Mouse (Mus musculus) hindbrain, embryonic 15.5 days (tissue): Measurements from ENCODE around the gene Srsf1. TPM values are rescaled to one million over a fixed set of nuclear protein-coding genes. Genes with fewer than 3 reads are reported as not detected.

Experiments
- ATAC-seq: fragments of 200-750 bp; cut with Nextera tagmentation; 2 replicates; pipeline ENCODE4 v1.8.0; 2017; ENCODE audit warnings: low read depth, moderate number of reproducible peaks, moderate TSS enrichment; ENCODE audit not compliant: low FRiP score
- H3K27ac ChIP-seq: fragments of 300-500 bp; sonication (generic); replicated peaks from 2 replicates; pipeline ENCODE4 v1.5.1; 2015; ENCODE audit warnings: mild to moderate bottlenecking, inconsistent platforms
- H3K27me3 ChIP-seq: fragments of 300-500 bp; sonication (generic); 2 replicates; pipeline ENCODE4 v1.6.1; 2015; ENCODE audit warnings: control low read depth, inconsistent platforms
- H3K36me3 ChIP-seq: fragments of 300-500 bp; sonication (generic); 2 replicates; pipeline ENCODE4 v1.6.1; 2015; ENCODE audit warnings: control low read depth, inconsistent platforms
- H3K4me1 ChIP-seq: fragments of 300-500 bp; sonication (generic); replicated peaks from 2 replicates; pipeline ENCODE4 v1.6.1; 2015; ENCODE audit warnings: control low read depth, inconsistent platforms
- H3K4me2 ChIP-seq: fragments of 300-500 bp; sonication (generic); 2 replicates; pipeline ENCODE4 v1.6.1; 2015; ENCODE audit warnings: moderate library complexity, mild to moderate bottlenecking, inconsistent platforms
- H3K4me3 ChIP-seq: fragments of 300-500 bp; sonication (generic); 2 replicates; pipeline ENCODE4 v1.5.1; 2015; ENCODE audit warnings: mild to moderate bottlenecking, inconsistent platforms
- H3K9ac ChIP-seq: fragments of 300-500 bp; sonication (generic); 2 replicates; pipeline ENCODE4 v1.6.1; 2015; ENCODE audit warnings: inconsistent platforms
- H3K9me3 ChIP-seq: fragments of 300-500 bp; sonication (generic); 2 replicates; pipeline ENCODE4 v1.6.1; 2016; ENCODE audit warnings: control low read depth, inconsistent platforms
- WGBS: fragments of 180-500 bp; shearing (Covaris S2); methylation state at CpG from one replicate; pipeline ENCODE4 v1.1.7; 2015; 5-methylcytosine and 5-hydroxymethylcytosine counted together
- polyA plus RNA-seq: library from polyadenylated mRNA; unstranded; fragments of >200 nt; fragmentation: Nextera tagmentation; extraction: Ambion mirVana; gene quantifications from 2 replicates; pipeline ENCODE4 v1.2.1, GENCODE M21; 2015

The Srsf1 gene
- 215 and 220 TPM in 2 replicates for polyA plus RNA-seq

DNA sequence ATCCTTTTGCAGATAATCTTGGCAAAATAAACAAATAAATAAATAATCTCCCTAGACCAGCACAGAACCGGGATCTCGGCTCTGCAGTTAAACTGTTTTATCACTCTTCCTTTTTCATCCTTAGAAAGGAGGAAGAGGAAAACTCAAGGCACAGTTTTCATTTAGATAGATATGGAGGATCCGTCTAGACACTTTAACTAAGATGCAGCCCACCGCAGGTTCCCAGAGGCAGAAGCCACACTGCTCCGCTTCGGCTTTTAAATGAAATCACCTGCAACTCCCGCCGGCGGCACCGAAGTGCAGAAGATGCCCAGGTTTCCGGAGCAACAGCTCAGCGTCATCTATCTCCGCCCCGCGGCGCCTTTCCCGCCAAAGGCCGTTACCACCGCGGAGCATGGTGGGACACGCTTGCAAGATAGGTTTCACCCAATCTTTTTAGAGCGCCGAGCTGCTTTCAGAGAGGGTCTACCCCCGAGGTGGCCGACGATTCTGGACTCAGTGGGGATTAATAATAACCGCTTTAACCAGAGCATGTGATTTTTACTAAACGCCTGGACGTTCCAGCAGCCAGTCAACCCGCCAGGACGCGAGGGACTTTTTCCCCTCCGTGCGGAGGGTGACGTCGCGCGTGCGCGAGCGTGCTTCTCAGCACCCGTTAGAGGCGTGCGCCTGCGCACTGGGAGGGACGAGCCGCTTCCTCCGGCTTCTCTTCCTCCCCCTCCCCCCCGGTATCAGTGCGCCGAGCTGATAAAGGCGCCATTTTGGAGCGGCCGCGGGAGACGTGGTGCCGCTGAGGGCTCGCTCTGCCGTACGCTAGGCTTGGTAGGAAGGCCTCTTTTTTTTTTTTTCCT lies at the start of gene Srsf1:
Gene Srsf1, plus strand, starts transcription at position 430 of the 851 bp plus-strand sequence.
- Histone ChIP-seq H3K4me2 (peak within 1 kb of the TSS; percentile 69), H3K27ac (peak within 1 kb of the TSS; percentile 100), H3K4me3 (peak within 1 kb of the TSS; percentile 97), H3K4me1 (peaks cover 41% of the 10 kb centered on the region), H3K9ac (peak within 1 kb of the TSS; percentile 99), H3K36me3 (peaks cover 16% of the 10 kb centered on the region), H3K9me3 (no peaks in the 10 kb centered on the region), H3K27me3 (no peaks in the 10 kb centered on the region)
- under 1% methylated on average over 60 of the region's 60 CpGs for WGBS
- peak; percentile 91 for ATAC-seq

DNA sequence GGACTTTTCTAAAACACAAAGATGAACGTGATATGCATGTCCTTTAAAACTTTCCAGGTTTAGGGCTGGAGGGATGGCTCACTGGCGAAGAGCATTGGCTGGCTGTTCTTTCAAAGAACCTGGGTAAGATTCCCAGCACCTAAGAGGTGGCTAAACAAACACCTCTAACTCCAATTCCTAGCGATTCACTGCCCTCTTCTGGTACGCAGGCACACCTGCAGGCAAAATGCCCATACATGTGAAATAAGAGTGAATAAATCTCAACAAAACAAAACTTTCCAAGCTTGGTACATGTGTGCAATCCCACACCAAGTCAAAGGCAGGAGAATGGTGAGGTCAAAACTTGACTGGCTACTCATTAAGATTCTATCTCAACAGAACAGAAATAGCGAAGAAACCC lies 47.4 kb upstream of the Srsf1 start:
- no peak overlapping the region for H3K4me2 ChIP-seq
- H3K27ac ChIP-seq: no peak overlapping the region
- no peak overlapping the region for H3K4me3 ChIP-seq
- no peaks in the 10 kb centered on the region for H3K27me3 ChIP-seq
- no peak for ATAC-seq
- H3K36me3 ChIP-seq: peaks cover 5% of the 10 kb centered on the region; the same call in 1 of the 2 replicates
- WGBS: 92% methylated on average over 5 of the region's 5 CpGs
- H3K4me1 ChIP-seq: no peaks in the 10 kb centered on the region
- no peaks in the 10 kb centered on the region for H3K9me3 ChIP-seq
- no peak overlapping the region for H3K9ac ChIP-seq

DNA sequence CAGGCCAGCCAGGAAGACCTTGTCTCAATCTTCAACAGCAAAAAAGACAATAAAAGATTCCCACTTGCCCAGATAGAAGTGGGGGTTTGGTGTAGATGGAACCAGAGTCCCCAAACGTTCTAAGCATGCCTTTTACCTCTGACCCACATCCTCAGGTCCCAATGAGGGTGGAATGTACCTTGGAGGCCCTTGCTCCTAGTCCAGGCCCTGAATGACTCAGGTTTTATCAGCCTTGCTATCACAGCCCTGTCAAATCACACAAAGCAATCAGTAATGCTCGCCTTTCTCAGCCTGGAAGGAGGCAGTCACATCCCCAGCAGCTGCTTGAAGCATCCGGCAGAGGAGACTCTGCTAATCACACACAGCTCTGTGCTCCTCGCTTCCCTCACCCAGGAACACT lies 44.4 kb upstream of the Srsf1 start:
- H3K27ac ChIP-seq: no peak overlapping the region
- H3K4me1 ChIP-seq: no peaks in the 10 kb centered on the region
- H3K9ac ChIP-seq: no peak overlapping the region
- 78% methylated on average over 4 of the region's 4 CpGs for WGBS
- no peaks in the 10 kb centered on the region for H3K9me3 ChIP-seq
- no peak overlapping the region for H3K4me3 ChIP-seq
- ATAC-seq: no peak
- H3K36me3 ChIP-seq: peaks cover 5% of the 10 kb centered on the region; the same call in 1 of the 2 replicates
- H3K4me2 ChIP-seq: no peak overlapping the region
- H3K27me3 ChIP-seq: no peaks in the 10 kb centered on the region

DNA sequence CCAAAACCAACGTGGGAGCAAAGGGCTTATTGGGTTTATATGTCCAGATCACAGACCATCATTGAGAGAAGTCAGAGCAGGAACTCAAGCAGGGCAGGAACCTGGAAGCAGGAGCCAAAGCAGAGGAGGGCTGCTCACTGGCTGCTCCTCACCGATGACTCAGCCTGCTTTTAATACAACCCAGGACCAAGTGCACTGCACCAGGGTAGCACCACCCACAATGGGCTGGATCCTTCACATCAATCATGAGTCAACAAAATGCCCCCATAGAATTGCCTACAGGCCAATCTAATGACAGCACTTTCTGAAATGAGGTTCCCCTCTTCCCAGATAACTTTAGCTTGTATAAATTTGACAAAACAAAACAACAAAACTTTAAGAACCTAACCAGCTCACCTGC lies 43.0 kb upstream of the Srsf1 start:
- Histone ChIP-seq H3K4me2 (no peak overlapping the region), H3K27me3 (no peaks in the 10 kb centered on the region)
- WGBS: 67% methylated on average over 2 of the region's 2 CpGs

DNA sequence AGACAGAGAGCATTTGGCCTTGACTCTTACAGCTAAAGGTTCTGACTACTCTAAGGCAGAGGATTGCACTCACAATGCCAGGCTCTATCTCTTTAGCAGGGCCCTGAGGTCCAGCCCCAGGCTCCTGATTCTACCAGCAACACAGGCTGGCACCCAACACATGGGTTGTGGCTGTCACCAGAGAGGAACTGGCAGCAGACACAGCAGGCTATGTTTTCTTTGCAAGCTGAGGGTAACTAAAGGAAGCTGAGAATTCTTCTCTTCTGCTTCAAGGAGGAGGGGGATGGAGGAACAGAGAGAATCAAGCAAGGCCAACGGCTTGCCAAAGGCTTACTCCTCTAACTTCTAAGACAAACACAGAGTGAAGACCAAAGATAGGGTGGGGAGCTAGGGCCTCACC lies 38.5 kb upstream of the Srsf1 start:
- ATAC-seq: no peak
- WGBS: 61% methylated on average over 1 of the region's 1 CpGs

More for the DNA sequence above, 43.0 kb upstream of the Srsf1 start:
- peaks cover 5% of the 10 kb centered on the region; the same call in 1 of the 2 replicates for H3K36me3 ChIP-seq
- H3K4me1 ChIP-seq: no peaks in the 10 kb centered on the region; the same call in 1 of the 2 replicates
- H3K9me3 ChIP-seq: no peaks in the 10 kb centered on the region
- no peak for ATAC-seq
- no peak overlapping the region for H3K27ac ChIP-seq
- no peak overlapping the region for H3K4me3 ChIP-seq
- H3K9ac ChIP-seq: no peak overlapping the region

DNA sequence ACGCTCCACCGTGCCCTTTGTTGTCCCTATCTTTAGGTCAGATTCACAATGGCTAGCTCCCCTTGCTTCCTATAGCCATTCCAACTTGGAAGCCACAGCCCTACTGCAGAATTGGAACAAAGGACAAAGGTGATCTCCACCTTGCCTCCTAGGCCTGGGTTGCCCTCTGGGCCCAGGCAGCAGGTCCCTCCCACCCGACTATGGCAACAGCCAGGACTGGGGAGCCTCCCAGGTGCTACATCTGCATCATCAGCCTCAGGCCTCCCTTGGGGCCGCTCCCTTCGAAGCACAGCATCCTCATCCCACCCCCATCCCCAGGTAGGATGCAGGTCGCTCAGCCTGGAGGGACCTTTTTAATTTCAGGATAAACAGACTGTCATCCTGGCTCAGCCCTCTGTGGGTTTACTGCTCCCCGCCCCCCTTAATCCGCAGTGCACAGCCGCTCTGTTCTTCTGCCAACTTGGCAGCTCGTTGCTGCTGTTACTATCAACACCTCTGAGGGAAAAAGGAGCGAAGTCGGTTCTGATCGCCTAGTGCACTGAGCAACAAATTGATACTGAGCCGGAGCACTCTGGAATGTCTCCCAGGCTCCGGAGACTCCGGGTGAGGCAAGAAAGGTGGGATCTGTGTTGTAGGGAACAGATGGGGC lies 37.5 kb upstream of the Srsf1 start:
- peaks cover 11% of the 10 kb centered on the region for H3K4me1 ChIP-seq
- H3K27ac ChIP-seq: peak overlapping the region; percentile 71
- WGBS: 23% methylated on average over 16 of the region's 16 CpGs
- H3K27me3 ChIP-seq: no peaks in the 10 kb centered on the region
- peak; percentile 78; the same call in 1 of the 2 replicates for ATAC-seq
- no peaks in the 10 kb centered on the region for H3K9me3 ChIP-seq
- no peaks in the 10 kb centered on the region for H3K36me3 ChIP-seq
- H3K4me3 ChIP-seq: peak overlapping the region; percentile 7; the same call in 1 of the 2 replicates
- peak overlapping the region; percentile 8; the same call in 1 of the 2 replicates for H3K9ac ChIP-seq
- H3K4me2 ChIP-seq: peak overlapping the region; percentile 45

More for the DNA sequence above, 38.5 kb upstream of the Srsf1 start:
- H3K9me3 ChIP-seq: no peaks in the 10 kb centered on the region
- H3K27ac ChIP-seq: no peak overlapping the region
- no peak overlapping the region for H3K4me3 ChIP-seq
- H3K9ac ChIP-seq: no peak overlapping the region
- H3K36me3 ChIP-seq: no peaks in the 10 kb centered on the region
- peaks cover 11% of the 10 kb centered on the region for H3K4me1 ChIP-seq
- H3K27me3 ChIP-seq: no peaks in the 10 kb centered on the region
- no peak overlapping the region for H3K4me2 ChIP-seq

DNA sequence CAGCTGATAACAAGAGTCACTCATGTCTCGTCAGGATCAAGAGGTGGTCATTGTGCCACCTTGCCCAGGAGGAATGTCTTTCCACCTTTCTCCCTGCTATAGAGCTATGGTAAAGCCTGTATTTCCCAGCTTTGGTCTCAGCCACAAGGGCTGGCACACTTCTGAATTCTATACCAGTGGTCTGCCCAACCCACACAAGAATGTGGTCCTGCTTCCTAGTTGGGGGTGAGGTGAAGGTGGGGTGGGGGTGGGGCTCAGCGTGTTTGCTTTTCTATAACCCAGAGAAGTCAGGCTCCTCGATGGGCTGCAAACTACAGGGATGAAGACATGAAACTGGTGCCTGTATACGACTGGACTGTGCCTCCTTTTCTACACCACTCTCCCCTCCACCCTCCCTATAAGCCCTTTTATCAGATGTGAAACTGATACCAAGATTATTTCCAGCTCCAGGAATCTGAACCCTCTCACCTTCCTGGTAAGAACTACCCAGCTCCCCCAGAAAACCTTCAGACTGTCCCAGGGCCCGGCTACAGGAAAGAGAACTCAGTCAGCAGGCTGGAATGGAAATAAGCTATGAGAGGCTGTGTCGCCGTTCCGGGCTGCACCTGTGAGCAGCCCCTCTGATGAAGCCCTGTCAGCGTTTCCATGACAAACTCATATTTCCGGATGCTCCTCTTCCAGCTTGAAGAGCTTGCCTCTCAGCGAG lies 35.8 kb upstream of the Srsf1 start:
- Histone ChIP-seq H3K4me2 (no peak overlapping the region), H3K36me3 (no peaks in the 10 kb centered on the region), H3K4me1 (peaks cover 11% of the 10 kb centered on the region), H3K27ac (no peak overlapping the region), H3K9ac (no peak overlapping the region), H3K4me3 (no peak overlapping the region), H3K27me3 (no peaks in the 10 kb centered on the region), H3K9me3 (no peaks in the 10 kb centered on the region)
- no peak for ATAC-seq
- WGBS: 78% methylated on average over 11 of the region's 11 CpGs

DNA sequence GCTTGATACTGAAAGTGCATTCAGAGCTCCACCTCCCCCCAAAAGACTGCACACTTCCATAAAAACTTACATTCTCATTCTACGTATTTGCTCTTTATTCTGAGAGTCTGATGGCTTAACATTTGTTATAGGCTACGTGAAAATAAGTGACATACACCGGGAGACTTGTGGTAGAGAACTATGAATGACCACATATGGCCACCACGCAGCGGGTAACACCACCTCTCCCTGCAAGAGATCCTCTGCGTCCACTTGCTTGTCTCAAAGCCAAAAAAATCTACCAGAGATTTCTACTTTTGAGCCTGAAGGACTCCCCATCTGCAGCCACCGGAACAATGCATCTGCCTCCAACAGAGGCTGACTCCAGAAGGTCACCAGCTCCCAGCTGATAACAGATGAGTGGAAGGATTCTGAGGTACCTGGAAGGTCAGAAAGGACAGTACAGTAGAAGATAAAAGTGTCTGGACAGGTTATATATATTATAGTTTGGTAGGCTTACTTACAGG lies 35.2 kb upstream of the Srsf1 start:
- no peak overlapping the region for H3K4me3 ChIP-seq
- H3K27me3 ChIP-seq: no peaks in the 10 kb centered on the region
- 88% methylated on average over 7 of the region's 7 CpGs for WGBS
- H3K36me3 ChIP-seq: no peaks in the 10 kb centered on the region
- H3K27ac ChIP-seq: no peak overlapping the region
- H3K9ac ChIP-seq: no peak overlapping the region
- H3K4me2 ChIP-seq: no peak overlapping the region
- H3K4me1 ChIP-seq: peaks cover 11% of the 10 kb centered on the region
- no peaks in the 10 kb centered on the region for H3K9me3 ChIP-seq
- no peak for ATAC-seq

DNA sequence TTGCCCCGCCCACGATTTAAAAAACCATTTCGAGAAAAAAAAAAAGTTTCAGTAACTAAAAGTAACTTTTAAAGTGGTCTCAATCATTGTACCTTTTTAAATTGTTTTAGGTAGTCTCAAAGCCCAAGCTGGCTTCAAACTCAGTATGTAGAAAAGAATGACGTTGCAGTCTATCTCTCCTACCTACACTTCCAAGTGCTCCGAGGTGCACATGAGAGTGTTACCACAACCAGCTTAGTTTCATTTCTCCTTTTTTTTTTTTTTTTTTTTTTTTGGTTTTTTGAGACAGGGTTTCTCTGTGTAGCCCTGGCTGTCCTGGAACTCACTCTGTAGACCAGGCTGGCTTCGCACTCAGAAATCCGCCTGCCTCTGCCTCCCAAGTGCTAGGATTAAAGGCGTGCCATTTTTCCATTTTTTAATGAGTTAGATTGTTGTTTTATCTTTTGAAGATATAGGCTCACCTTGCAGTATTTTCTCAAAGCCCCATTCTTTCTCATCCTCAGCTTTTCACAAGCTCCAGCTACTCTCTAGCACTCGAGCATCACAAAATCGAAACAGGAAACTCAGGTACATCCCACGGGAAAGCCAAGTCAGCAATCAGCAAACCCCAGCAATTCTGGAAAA lies 34.4 kb upstream of the Srsf1 start:
- Histone ChIP-seq H3K9ac (no peak overlapping the region), H3K4me3 (no peak overlapping the region), H3K4me1 (peaks cover 11% of the 10 kb centered on the region), H3K27ac (no peak overlapping the region), H3K27me3 (no peaks in the 10 kb centered on the region), H3K36me3 (no peaks in the 10 kb centered on the region), H3K9me3 (no peaks in the 10 kb centered on the region), H3K4me2 (no peak overlapping the region)
- 93% methylated on average over 11 of the region's 11 CpGs for WGBS
- no peak for ATAC-seq

DNA sequence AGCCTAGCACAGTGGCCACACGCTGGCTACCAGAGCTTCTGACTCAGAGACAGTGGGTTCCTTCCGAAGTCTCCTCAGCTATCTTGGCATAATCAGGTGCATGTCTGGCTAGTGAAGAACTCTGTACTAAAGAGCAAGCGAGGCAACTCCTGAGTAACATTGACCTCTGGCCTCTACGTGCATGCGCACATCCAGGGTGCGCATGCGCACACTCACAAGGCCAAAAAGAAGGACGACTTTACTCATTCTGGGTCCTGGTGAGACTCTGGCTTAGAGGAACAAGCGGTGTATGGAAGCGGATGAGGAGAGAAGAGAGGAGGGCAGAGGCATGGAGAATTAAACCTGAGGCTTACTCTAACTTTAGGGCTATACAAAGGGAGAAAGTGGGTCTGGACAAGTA lies 33.5 kb upstream of the Srsf1 start:
- WGBS: 93% methylated on average over 10 of the region's 10 CpGs
- Histone ChIP-seq H3K36me3 (no peaks in the 10 kb centered on the region), H3K9ac (no peak overlapping the region), H3K4me3 (no peak overlapping the region), H3K4me1 (peaks cover 11% of the 10 kb centered on the region), H3K27me3 (no peaks in the 10 kb centered on the region), H3K4me2 (no peak overlapping the region), H3K9me3 (no peaks in the 10 kb centered on the region), H3K27ac (no peak overlapping the region)
- no peak for ATAC-seq

DNA sequence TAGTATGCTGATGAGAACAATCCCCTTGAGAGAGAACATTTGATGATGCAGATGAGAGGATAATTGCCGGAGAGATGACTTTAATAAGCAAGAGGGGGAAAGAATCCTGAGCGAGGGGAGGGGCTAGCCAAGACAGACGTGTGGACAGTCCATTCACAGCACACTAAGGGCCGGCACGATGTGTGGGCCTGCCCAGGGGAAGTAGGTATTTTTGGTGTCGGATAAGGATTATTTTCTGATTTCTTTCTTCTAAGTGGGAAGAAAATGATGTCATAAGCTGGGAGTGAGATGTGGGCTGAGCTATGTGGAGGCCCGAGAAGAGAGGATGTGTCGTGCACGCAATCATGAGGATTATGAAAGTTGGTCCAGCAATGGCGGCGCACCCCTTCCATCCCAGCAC lies 32.0 kb upstream of the Srsf1 start:
- Histone ChIP-seq H3K4me3 (no peak overlapping the region), H3K9me3 (no peaks in the 10 kb centered on the region), H3K27ac (no peak overlapping the region), H3K27me3 (no peaks in the 10 kb centered on the region), H3K9ac (no peak overlapping the region), H3K36me3 (no peaks in the 10 kb centered on the region), H3K4me1 (peaks cover 1% of the 10 kb centered on the region), H3K4me2 (no peak overlapping the region)
- no peak for ATAC-seq
- 82% methylated on average over 11 of the region's 11 CpGs for WGBS
